Mouse (Mus musculus) CH12.LX (cell line): ENCODE data around the gene Rassf2. TPM values are rescaled to one million over a fixed set of nuclear protein-coding genes. Genes with fewer than 3 reads are reported as not detected.

ENCODE experiments used
- DNase-seq: peaks from one replicate; pipeline ENCODE4 v3.0.0-alpha.2; 2013; ENCODE audit errors: extremely low read depth
- H3K27ac ChIP-seq: 2 replicates; pipeline ENCODE4 v1.5.1; 2012; ENCODE audit warnings: low read depth, mild to moderate bottlenecking, control low read depth, moderate library complexity; ENCODE audit not compliant: insufficient read depth
- H3K27me3 ChIP-seq: replicated peaks from 2 replicates; pipeline ENCODE3; 2012; ENCODE audit warnings: inconsistent platforms
- H3K36me3 ChIP-seq, 2 experiments: replicated peaks in 1 of 2; 2 replicates each; pipeline versions ENCODE3 to v1.6.1; 2012; ENCODE audit warnings: inconsistent platforms in 1 of 2, low read length in 1 of 2, mild to moderate bottlenecking in 1 of 2, mixed read lengths in 1 of 2, moderate library complexity in 1 of 2; ENCODE audit not compliant: control insufficient read depth in 1 of 2, insufficient read depth in 1 of 2
- H3K4me1 ChIP-seq, 2 experiments: 2 replicates each; pipeline ENCODE4 v1.6.1; 2012; ENCODE audit warnings: inconsistent platforms in 1 of 2, moderate library complexity in 1 of 2; ENCODE audit not compliant: insufficient read depth in 2 of 2, control insufficient read depth in 1 of 2
- H3K4me2 ChIP-seq: 2 replicates; pipeline ENCODE4 v1.6.1; 2012; ENCODE audit warnings: low read depth, mild to moderate bottlenecking, control low read depth; ENCODE audit not compliant: poor library complexity, insufficient read depth, severe bottlenecking
- H3K4me3 ChIP-seq, 3 experiments: fragments of 150-350 bp in 1 of 3; sonication (generic) in 1 of 3; replicated peaks in 1 of 3; 2 replicates each; pipeline versions ENCODE3 to v1.5.1; 2011 to 2012; ENCODE audit warnings: low read depth in 2 of 3, low read length in 2 of 3, mild to moderate bottlenecking in 2 of 3, moderate library complexity in 2 of 3, control low read depth in 1 of 3, improper control_type of control experiment in 1 of 3, inconsistent platforms in 1 of 3, mixed read lengths in 1 of 3; ENCODE audit not compliant: poor library complexity in 1 of 3
- H3K79me2 ChIP-seq: replicated peaks from 2 replicates; pipeline ENCODE4 v1.6.1; 2012; ENCODE audit warnings: mild to moderate bottlenecking, moderate library complexity; ENCODE audit not compliant: control insufficient read depth, poor library complexity, insufficient read depth, severe bottlenecking; ENCODE audit errors: extremely low read depth
- H3K9ac ChIP-seq: 2 replicates; pipeline ENCODE4 v1.6.1; 2012; ENCODE audit warnings: low read depth, mild to moderate bottlenecking, control low read depth, moderate library complexity; ENCODE audit not compliant: insufficient read depth
- H3K9me3 ChIP-seq: replicated peaks from 2 replicates; pipeline ENCODE3; 2012; ENCODE audit warnings: low read length, inconsistent platforms, mixed read lengths
- BHLHE40 ChIP-seq: IDR thresholded peaks from 2 replicates; pipeline ENCODE4 v1.6.1; 2011; ENCODE audit warnings: mild to moderate bottlenecking, low read depth, low read length, improper control_type of control experiment
- CTCF ChIP-seq, 2 experiments: IDR thresholded peaks in 1 of 2; conservative IDR thresholded peaks in 1 of 2; 2 replicates each; pipeline ENCODE4 v1.5.1; 2011 to 2012; ENCODE audit warnings: low read depth in 2 of 2, low read length in 2 of 2, improper control_type of control experiment in 1 of 2, inconsistent platforms in 1 of 2, mild to moderate bottlenecking in 1 of 2, moderate library complexity in 1 of 2
- ELF1 ChIP-seq: IDR thresholded peaks from 2 replicates; pipeline ENCODE4 v1.6.1; 2014; ENCODE audit warnings: low read depth, mild to moderate bottlenecking, inconsistent platforms, low read length, improper control_type of control experiment
- ETS1 ChIP-seq: conservative IDR thresholded peaks from 2 replicates; pipeline ENCODE4 v1.6.1; 2012; ENCODE audit warnings: low read depth, mild to moderate bottlenecking, inconsistent platforms, low read length, improper control_type of control experiment, moderate library complexity
- IRF4 ChIP-seq: IDR thresholded peaks from 2 replicates; pipeline ENCODE4 v1.6.1; 2014; ENCODE audit warnings: low read depth, mild to moderate bottlenecking, inconsistent platforms, low read length, improper control_type of control experiment
- JUN ChIP-seq: IDR thresholded peaks from 2 replicates; pipeline ENCODE4 v1.6.1; 2011; ENCODE audit warnings: low read depth, mild to moderate bottlenecking, low read length, improper control_type of control experiment, moderate library complexity; ENCODE audit not compliant: insufficient read depth
- KAT2A ChIP-seq: IDR thresholded peaks from 2 replicates; pipeline ENCODE4 v1.6.1; 2012; ENCODE audit warnings: low read length, improper control_type of control experiment, inconsistent platforms; ENCODE audit not compliant: insufficient replicate concordance
- MAX ChIP-seq: IDR thresholded peaks from 2 replicates; pipeline ENCODE4 v1.6.1; 2011; ENCODE audit warnings: low read length, improper control_type of control experiment
- MAZ ChIP-seq: IDR thresholded peaks from 2 replicates; pipeline ENCODE4 v1.6.1; 2012; ENCODE audit warnings: low read depth, mild to moderate bottlenecking, inconsistent platforms, low read length, improper control_type of control experiment, moderate library complexity
- MXI1 ChIP-seq: IDR thresholded peaks from 2 replicates; pipeline ENCODE4 v1.6.1; 2011; ENCODE audit warnings: mild to moderate bottlenecking, low read depth, low read length, improper control_type of control experiment
- NELFE ChIP-seq: IDR thresholded peaks from 2 replicates; pipeline ENCODE4 v1.6.1; 2011; ENCODE audit warnings: low read depth, low read length, improper control_type of control experiment
- PAX5 ChIP-seq: IDR thresholded peaks from 2 replicates; pipeline ENCODE4 v1.6.1; 2012; ENCODE audit warnings: low read length, inconsistent platforms, mixed read lengths
- POLR2A ChIP-seq: IDR thresholded peaks from 2 replicates; pipeline ENCODE4 v1.6.1; 2011; ENCODE audit warnings: low read depth, mild to moderate bottlenecking, improper control_type of control experiment, low read length
- RCOR1 ChIP-seq: conservative IDR thresholded peaks from 2 replicates; pipeline ENCODE4 v1.6.1; 2012; ENCODE audit warnings: low read depth, mild to moderate bottlenecking, inconsistent platforms, low read length, improper control_type of control experiment
- SIN3A ChIP-seq: IDR thresholded peaks from 2 replicates; pipeline ENCODE4 v1.6.1; 2012; ENCODE audit warnings: low read length, improper control_type of control experiment, inconsistent platforms
- TCF12 ChIP-seq: IDR thresholded peaks from 2 replicates; pipeline ENCODE4 v1.6.1; 2014; ENCODE audit warnings: low read depth, mild to moderate bottlenecking, inconsistent platforms, low read length, improper control_type of control experiment
- UBTF ChIP-seq: IDR thresholded peaks from 2 replicates; pipeline ENCODE4 v1.6.1; 2012; ENCODE audit warnings: low read depth, mild to moderate bottlenecking, inconsistent platforms, low read length, improper control_type of control experiment, moderate library complexity
- USF1 ChIP-seq: IDR thresholded peaks from 2 replicates; pipeline ENCODE4 v1.6.1; 2014; ENCODE audit warnings: low read depth, mild to moderate bottlenecking, inconsistent platforms, low read length, improper control_type of control experiment
- ZMIZ1 ChIP-seq: IDR thresholded peaks from 2 replicates; pipeline ENCODE4 v1.6.1; 2012; ENCODE audit warnings: low read depth, mild to moderate bottlenecking, inconsistent platforms, low read length, improper control_type of control experiment
- ZNF384 ChIP-seq: IDR thresholded peaks from 2 replicates; pipeline ENCODE4 v1.6.1; 2012; ENCODE audit warnings: low read depth, low read length, improper control_type of control experiment, inconsistent platforms
- dilution Hi-C: fragments of 300-500 bp; cut with MboI; formaldehyde crosslinking; loops from 2 replicates; pipeline ENCODE4 v1.14.3; 2020; ENCODE audit warnings: low sequenced_read_pairs; ENCODE audit not compliant: extremely low pct_unique_long_range_greater_than_20kb, extremely low pct_ligation_motif_present
- in situ Hi-C: fragments of 300-500 bp; cut with MboI; formaldehyde crosslinking; loops from 3 replicates; pipeline ENCODE4 v1.14.3; 2019; ENCODE audit warnings: low sequenced_read_pairs, low pct_ligation_motif_present, low pct_unique_long_range_greater_than_20kb, mixed read lengths
- polyA plus RNA-seq: library from polyadenylated mRNA; unstranded; fragments of >175 nt; gene quantifications from 2 replicates; pipeline ENCODE4 v1.2.1, GENCODE M21; 2012; ENCODE audit warnings: low read depth; ENCODE audit not compliant: insufficient read length
- total RNA-seq, 2 experiments: library from RNA; depleted of rRNA; stranded (reverse); fragments of 300-350 nt in 1 of 2; fragments of >200 nt in 1 of 2; gene quantifications; 2 replicates each; pipeline ENCODE4 v1.2.3; 2012 to 2014

Gene Rassf2
- total and polyA plus RNA-seq, 3 experiments, result 33.8 to 61.5 (median 45.3) TPM

DNA sequence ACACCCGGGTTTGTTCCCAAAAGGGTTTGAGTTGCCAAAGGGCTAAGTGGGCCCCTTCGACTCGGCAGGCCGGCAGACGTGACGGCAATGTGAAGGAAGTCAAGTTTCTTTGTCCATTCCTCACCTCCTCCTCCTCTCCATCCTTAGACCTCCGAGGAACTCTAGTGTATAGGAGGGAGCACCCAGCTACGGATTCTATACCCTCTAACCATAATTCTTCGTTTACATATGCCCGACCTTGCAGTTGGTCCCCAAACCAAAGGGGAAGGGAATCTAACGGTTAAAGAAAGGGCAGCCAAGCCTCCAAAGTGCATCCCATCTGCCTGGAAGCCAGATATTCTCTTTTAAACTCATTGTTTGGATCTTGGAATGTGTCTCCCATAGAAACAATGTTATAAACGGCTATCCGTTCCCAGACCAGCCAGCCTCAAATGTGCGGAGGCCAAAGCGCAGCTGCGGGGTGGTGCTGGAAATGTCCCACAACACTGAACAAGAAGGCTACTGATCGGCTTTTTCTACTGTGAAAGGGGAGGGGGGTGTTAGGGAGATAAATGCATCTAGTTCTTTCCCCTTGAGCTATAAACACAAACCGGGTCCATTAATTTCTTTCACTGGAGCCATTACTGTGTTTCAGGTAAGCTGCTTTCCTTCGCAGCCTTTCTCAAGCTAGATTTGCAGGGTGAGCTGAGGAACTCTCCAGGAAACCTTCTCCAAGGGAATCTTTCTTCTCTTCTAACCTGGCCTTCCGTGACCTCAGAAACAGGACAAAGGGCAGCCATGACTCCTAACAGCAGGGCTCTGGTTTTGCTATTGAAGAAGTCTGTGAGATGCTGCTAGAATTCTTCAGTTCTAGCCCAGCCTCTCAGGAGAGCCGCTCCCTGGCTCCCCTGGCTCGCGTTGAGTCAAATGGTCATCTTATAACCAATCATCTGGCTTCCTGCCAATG, 633 bp upstream of the Rassf2 start:
- Histone ChIP-seq H3K4me1 (peaks cover 20 to 68% of the 10 kb centered on the region in 2 experiments), H3K9me3 (no peaks in the 10 kb centered on the region), H3K79me2 (peaks cover 28% of the 10 kb centered on the region), H3K27ac (peak overlapping the region; percentile 71), H3K9ac (peak overlapping the region; percentile 74), H3K4me2 (peak overlapping the region; percentile 68), H3K4me3 (peak overlapping the region; percentile 52 to 90 (median 62)), H3K27me3 (no peaks in the 10 kb centered on the region), H3K36me3 (peaks cover 0 to 17% of the 10 kb centered on the region in 2 experiments)
- in situ Hi-C loops, result no loop called here
- TF ChIP-seq ELF1 (no peak), BHLHE40 (no peak), MXI1 (no peak), ZNF384 (no peak), KAT2A (no peak), MAX (no peak), POLR2A (no peak), TCF12 (no peak), MAZ (no peak), JUN (no peak), CTCF (conservative IDR thresholded peaks at IDR 0.05 in 1 of 2, IDR thresholded peaks at IDR 0.05 in 1 of 2; ENCODE audit: low read depth in 2 of 2, low read length in 2 of 2) (no peak), PAX5 (no peak), ZMIZ1 (no peak)
- DNase-seq, result no peak
- dilution Hi-C loops, result no loop called here

DNA sequence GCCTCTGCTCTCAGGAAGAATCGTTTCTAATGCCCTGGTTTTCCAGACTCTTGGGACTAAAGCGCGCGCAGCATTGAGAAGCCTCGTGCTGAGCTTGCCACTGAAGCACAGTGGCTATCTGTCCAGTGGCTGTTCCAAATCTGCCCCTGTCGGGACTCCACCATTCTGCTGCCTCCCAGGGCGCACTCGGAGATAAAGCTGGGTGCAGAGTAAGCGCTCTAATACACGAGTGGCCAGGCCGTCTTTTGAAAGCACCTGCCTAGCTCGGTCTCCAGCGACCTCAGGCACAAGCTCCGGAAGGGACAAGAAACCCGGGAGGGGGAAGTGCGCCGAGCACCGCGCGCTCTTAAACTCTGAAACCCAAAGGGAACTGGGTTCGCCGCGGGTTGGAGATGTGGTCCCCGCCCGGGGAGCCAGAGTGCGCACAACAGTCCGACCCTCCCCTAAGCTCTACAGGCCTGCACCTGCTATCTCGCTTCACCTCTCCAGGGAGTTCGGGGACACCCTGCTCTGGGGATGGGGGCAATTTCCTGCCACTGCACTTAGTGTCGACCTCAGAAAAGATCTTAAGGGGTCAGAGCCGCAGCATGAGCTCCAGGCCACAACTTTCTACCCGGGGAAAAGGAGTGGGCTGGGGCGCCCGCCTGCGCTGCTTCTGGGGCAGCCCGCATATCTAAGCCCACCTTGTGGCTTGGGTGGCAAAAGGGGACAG, 1.0 kb downstream of the Rassf2 start:
- peak overlapping the region; percentile 67 for H3K27ac ChIP-seq
- in situ Hi-C loops, result no loop called here
- H3K4me1 ChIP-seq, result peaks cover 16 to 68% of the 10 kb centered on the region in 2 experiments
- TF ChIP-seq POLR2A (peak; percentile 8), USF1 (no peak), RCOR1 (no peak), SIN3A (peak; percentile 64), MXI1 (peak; percentile 43; the same call in 1 of the 2 replicates), NELFE (0 out of 2 replicates have a peak, but pooled peaks have one; percentile 2), ZNF384 (no peak), IRF4 (peak; percentile 25; the same call in 1 of the 2 replicates), ETS1 (peak; percentile 38), BHLHE40 (peak; percentile 4; the same call in 1 of the 2 replicates), UBTF (peak; percentile 91), TCF12 (peak; percentile 53)
- H3K4me2 ChIP-seq, result peak overlapping the region; percentile 74
- dilution Hi-C loops, result no loop called here
- peaks cover 42% of the 10 kb centered on the region for H3K79me2 ChIP-seq
- no peaks in the 10 kb centered on the region for H3K27me3 ChIP-seq
- DNase-seq, result peak; percentile 74
- H3K9ac ChIP-seq, result peak overlapping the region; percentile 83
- H3K9me3 ChIP-seq, result no peaks in the 10 kb centered on the region
- H3K36me3 ChIP-seq, result peaks cover 0 to 29% of the 10 kb centered on the region in 2 experiments
- H3K4me3 ChIP-seq, result peak overlapping the region; percentile 84 to 90 (median 88)
